Mouse (Mus musculus) liver, embryonic 14.5 days (tissue): Measurements from ENCODE around the gene Fam228b. TPM values are rescaled to one million over a fixed set of nuclear protein-coding genes. Genes with fewer than 3 reads are reported as not detected.
A peak's percentile ranks its signal among the peaks of the same experiment; 100 is the strongest.
"Not testable (repeated sequence)": the region's sequence is repeated elsewhere in the genome, so short reads cannot be mapped to it uniquely, and the experiment has no call there.

ENCODE experiments used
- ATAC-seq: fragments of 200-750 bp; cut with Nextera tagmentation; 2 replicates; pipeline ENCODE4 v1.8.0; 2017; ENCODE audit warnings: moderate number of reproducible peaks, mild to moderate bottlenecking, moderate library complexity; ENCODE audit not compliant: insufficient read depth
- DNase-seq, 3 experiments: peaks; one replicate each; pipeline ENCODE4 v3.0.0-alpha.2; 2012 to 2013; ENCODE audit warnings: low read depth in 3 of 3, low spot score in 3 of 3
- H3K27ac ChIP-seq: fragments of 300-500 bp; sonication (generic); 2 replicates; pipeline ENCODE4 v1.5.1; 2014; ENCODE audit warnings: moderate library complexity, mild to moderate bottlenecking, control low read depth, inconsistent platforms
- H3K27me3 ChIP-seq: fragments of 300-500 bp; sonication (generic); 2 replicates; pipeline ENCODE4 v1.6.1; 2014; ENCODE audit warnings: mild to moderate bottlenecking, low read length, moderate library complexity; ENCODE audit not compliant: control insufficient read depth, insufficient read depth
- H3K36me3 ChIP-seq: fragments of 300-500 bp; sonication (generic); replicated peaks from 2 replicates; pipeline ENCODE4 v1.6.1; 2014; ENCODE audit warnings: low read depth; ENCODE audit not compliant: control insufficient read depth, insufficient read depth
- H3K4me1 ChIP-seq, 2 experiments: fragments of 200-500 bp in 1 of 2; fragments of 300-500 bp in 1 of 2; sonication (generic) in 1 of 2; replicated peaks; 2 replicates each; pipeline ENCODE4 v1.6.1; 2012 to 2014; ENCODE audit warnings: antibody characterized with exemption in 1 of 2, inconsistent platforms in 1 of 2, low read length in 1 of 2; ENCODE audit not compliant: control insufficient read depth in 2 of 2, insufficient read depth in 2 of 2
- H3K4me2 ChIP-seq: fragments of 300-500 bp; sonication (generic); 2 replicates; pipeline ENCODE4 v1.6.1; 2014; ENCODE audit warnings: low read depth, mild to moderate bottlenecking, control low read depth, moderate library complexity
- H3K4me3 ChIP-seq, 2 experiments: fragments of 200-500 bp in 1 of 2; fragments of 300-500 bp in 1 of 2; sonication (generic) in 1 of 2; 2 replicates each; pipeline ENCODE4 v1.5.1; 2012 to 2014; ENCODE audit warnings: low read depth in 2 of 2, low read length in 2 of 2, mild to moderate bottlenecking in 2 of 2, control low read depth in 1 of 2, inconsistent platforms in 1 of 2, moderate library complexity in 1 of 2; ENCODE audit not compliant: insufficient read depth in 1 of 2
- H3K9ac ChIP-seq: fragments of 300-500 bp; sonication (generic); replicated peaks from 2 replicates; pipeline ENCODE4 v1.6.1; 2014; ENCODE audit warnings: mild to moderate bottlenecking, control low read depth, moderate library complexity
- H3K9me3 ChIP-seq: fragments of 300-500 bp; sonication (generic); 2 replicates; pipeline ENCODE4 v1.6.1; 2016; ENCODE audit warnings: low read length, mixed read lengths; ENCODE audit not compliant: control insufficient read depth
- CTCF ChIP-seq: IDR thresholded peaks from 2 replicates; pipeline ENCODE4 v1.5.1; 2016; ENCODE audit warnings: antibody characterized with exemption, low read depth, control low read depth
- EP300 ChIP-seq: IDR thresholded peaks from 2 replicates; pipeline ENCODE4 v1.6.1; 2016; ENCODE audit warnings: antibody characterized with exemption, low read depth
- WGBS: fragments of 180-500 bp; shearing (Covaris S2); extraction: QIAGEN DNeasy Blood & Tissue Kit; methylation state at CpG from one replicate; pipeline ENCODE4 v1.1.7; 2014; ENCODE audit not compliant: insufficient replicate concordance; 5-methylcytosine and 5-hydroxymethylcytosine counted together
- polyA plus RNA-seq, 2 experiments: library from polyadenylated mRNA; depleted of rRNA in 1 of 2; stranded (reverse) in 1 of 2; unstranded in 1 of 2; fragments of >200 nt; fragmentation: Nextera tagmentation in 1 of 2; extraction: Ambion mirVana in 1 of 2; gene quantifications; 2 replicates each; pipeline versions ENCODE4 v1.2.1 to v1.2.3; 2012 to 2014

The Fam228b gene
- polyA plus RNA-seq, 2 experiments = 0.73 to 1.0 TPM

DNA sequence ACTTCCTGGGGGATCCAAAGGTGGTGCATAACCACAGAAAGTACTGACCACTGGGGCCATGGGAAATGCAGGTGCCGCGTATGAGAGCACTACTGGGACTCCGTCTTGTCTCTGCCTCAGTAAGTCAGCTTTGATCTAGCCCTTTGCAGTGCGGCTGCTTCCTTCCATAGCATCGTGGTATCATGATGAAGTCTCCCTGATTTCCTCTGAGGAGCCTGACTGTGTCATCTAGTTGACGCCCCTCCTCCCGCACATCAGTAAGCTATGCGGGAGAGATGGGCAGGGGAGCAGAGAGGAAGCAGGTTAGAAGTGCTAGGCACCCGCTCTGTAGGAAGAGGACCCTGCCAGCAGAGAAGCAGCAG lies 6.5 kb upstream of the Fam228b start:
- Histone ChIP-seq H3K9me3 (no peaks in the 10 kb centered on the region), H3K4me2 (peak overlapping the region; percentile 38), H3K36me3 (no peaks in the 10 kb centered on the region), H3K4me1 (peaks cover 0 to 9% of the 10 kb centered on the region in 2 experiments; a peak in 2 of 4 replicates), H3K27me3 (no peaks in the 10 kb centered on the region), H3K27ac (no peak overlapping the region), H3K9ac (0 out of 2 replicates have a peak overlapping the region, but pooled peaks have one; percentile 19), H3K4me3 (no peak overlapping the region)
- DNase-seq = no peak
- ATAC-seq = peak; percentile 45
- 23% methylated on average over 9 of the region's 9 CpGs for WGBS
- TF ChIP-seq CTCF (no peak), EP300 (no peak)

DNA sequence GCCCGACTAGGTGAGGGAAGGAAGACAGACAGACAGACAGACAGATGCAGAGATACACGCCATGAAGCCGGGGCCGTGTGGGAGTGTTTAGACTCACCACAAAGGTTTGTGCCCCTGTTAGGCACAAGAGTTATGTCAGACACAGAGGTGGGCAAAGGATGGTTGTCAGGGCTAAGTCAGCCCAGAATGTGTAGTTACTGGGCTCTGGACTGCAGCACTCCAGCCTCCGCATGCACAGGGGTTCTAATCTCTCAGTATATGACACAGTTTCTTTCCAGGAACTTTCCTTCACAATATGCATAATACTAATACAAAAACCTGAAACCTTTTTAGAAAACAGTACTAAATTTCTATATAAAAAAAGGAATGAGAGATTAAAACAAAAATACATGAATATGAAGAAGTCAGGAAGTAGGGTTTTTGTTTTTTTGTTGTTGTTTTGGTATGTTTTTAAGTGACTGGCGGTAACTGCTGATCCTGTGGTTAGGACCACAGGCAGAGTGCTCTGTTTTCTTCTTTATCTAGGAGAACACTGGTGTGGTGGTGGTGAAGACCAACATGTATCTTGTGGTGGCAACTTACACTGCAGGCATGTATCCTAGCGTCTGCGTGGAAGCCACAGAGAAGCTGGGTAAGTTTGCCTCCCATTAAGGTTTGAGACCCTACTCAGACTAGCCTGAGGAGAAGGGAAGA lies 6.0 kb upstream of the Fam228b start:
- H3K4me1 ChIP-seq = peaks cover 0 to 9% of the 10 kb centered on the region in 2 experiments; a peak in 2 of 4 replicates
- 15% methylated on average over 8 of the region's 8 CpGs for whole genome bisulfite sequencing
- H3K36me3 ChIP-seq = no peaks in the 10 kb centered on the region
- TF ChIP-seq CTCF (no peak), EP300 (no peak)
- H3K9ac ChIP-seq = 0 out of 2 replicates have a peak overlapping the region, but pooled peaks have one; percentile 19
- no peaks in the 10 kb centered on the region for H3K9me3 ChIP-seq
- peak overlapping the region; percentile 38 for H3K4me2 ChIP-seq
- H3K4me3 ChIP-seq = no peak overlapping the region
- DNase-seq = peak in 1 of 3 experiments; percentile 16
- no peak overlapping the region; the same call in 1 of the 2 replicates for H3K27ac ChIP-seq
- peak; percentile 89 for ATAC-seq
- no peaks in the 10 kb centered on the region for H3K27me3 ChIP-seq

GRCm38 (mm10) chr12:4769333-4769723 lies 261 bp upstream of the Fam228b start:
- Histone ChIP-seq H3K36me3 (no peaks in the 10 kb centered on the region), H3K4me3 (peak overlapping the region; percentile 63 to 70), H3K9ac (peak overlapping the region; percentile 33; the same call in 1 of the 2 replicates), H3K27ac (no peak overlapping the region), H3K27me3 (no peaks in the 10 kb centered on the region), H3K9me3 (no peaks in the 10 kb centered on the region), H3K4me2 (peak overlapping the region; percentile 73), H3K4me1 (peaks cover 0 to 7% of the 10 kb centered on the region in 2 experiments; a peak in 1 of 4 replicates)
- TF ChIP-seq EP300 = no peak
- TF ChIP-seq CTCF = no peak
- peak; percentile 32 for ATAC-seq
- DNase-seq = no peak
- 19% methylated on average over 13 of the region's 13 CpGs for WGBS

GRCm38 (mm10) chr12:4757060-4757459 lies 12.0 kb downstream of the Fam228b start:
- Histone ChIP-seq H3K9me3 (no peaks in the 10 kb centered on the region), H3K36me3 (no peaks in the 10 kb centered on the region), H3K4me1 (no peaks in the 10 kb centered on the region), H3K27me3 (no peaks in the 10 kb centered on the region), H3K4me2 (no peak overlapping the region), H3K4me3 (no peak overlapping the region), H3K27ac (no peak overlapping the region), H3K9ac (no peak overlapping the region)
- no peak for TF ChIP-seq EP300
- no peak for TF ChIP-seq CTCF
- ATAC-seq = no peak
- DNase-seq = no peak
- WGBS = 81% methylated on average over 1 of the region's 1 CpGs

GRCm38 (mm10) chr12:4754451-4754850 lies 14.6 kb downstream of the Fam228b start:
- not testable (repeated sequence) for ATAC-seq, H3K4me1 ChIP-seq
- 77% methylated on average over 4 of the region's 4 CpGs for WGBS

More at GRCm38 (mm10) chr12:4754451-4754850, 14.6 kb downstream of the Fam228b start:
- not testable (repeated sequence) for H3K9me3 ChIP-seq, DNase-seq, H3K36me3 ChIP-seq, H3K9ac ChIP-seq, H3K4me2 ChIP-seq, H3K27ac ChIP-seq, H3K4me3 ChIP-seq, H3K27me3 ChIP-seq
